Mouse (Mus musculus): ENCODE data around the gene Atp5b.
"Not testable (repeated sequence)": the region's sequence is repeated elsewhere in the genome, so short reads cannot be mapped to it uniquely, and the experiment has no call there.

Atp5b gene

GRCm38 (mm10) chr10:128082880-128083421 is at the start of gene Atp5b:
TSS of gene Atp5b (plus strand) at chr10:128083273.
- peak; percentile 100 for DNase-seq (ENCODE audit: low spot score)

- DNase-seq (ENCODE audit: low spot score), result peak; percentile 67
Observed at GRCm38 (mm10) chr10:128036746-128037425, 46.2 kb upstream of the Atp5b start.

GRCm38 (mm10) chr10:128037921-128038320 is 45.2 kb upstream of the Atp5b start:
- no peak for DNase-seq (ENCODE audit: low spot score)

- DNase-seq (ENCODE audit: low spot score), result no peak
Observed at GRCm38 (mm10) chr10:128039167-128039566, 43.9 kb upstream of the Atp5b start.

- DNase-seq (ENCODE audit: low spot score), result no peak
Observed at GRCm38 (mm10) chr10:128039858-128040257, 43.2 kb upstream of the Atp5b start.

GRCm38 (mm10) chr10:128040293-128040692 is 42.8 kb upstream of the Atp5b start:
- DNase-seq (ENCODE audit: low spot score), result no peak

GRCm38 (mm10) chr10:128041636-128042035 is 41.4 kb upstream of the Atp5b start:
- DNase-seq (ENCODE audit: low spot score), result no peak

GRCm38 (mm10) chr10:128042466-128042865 is 40.6 kb upstream of the Atp5b start:
- DNase-seq (ENCODE audit: low spot score), result no peak

- DNase-seq (ENCODE audit: low spot score), result no peak
Observed at GRCm38 (mm10) chr10:128043041-128043835, 39.8 kb upstream of the Atp5b start.

- DNase-seq (ENCODE audit: low spot score), result no peak
Observed at GRCm38 (mm10) chr10:128048157-128048556, 34.9 kb upstream of the Atp5b start.

GRCm38 (mm10) chr10:128049741-128050140 is 33.3 kb upstream of the Atp5b start:
- no peak for DNase-seq (ENCODE audit: low spot score)

- no peak for DNase-seq (ENCODE audit: low spot score)
Observed at GRCm38 (mm10) chr10:128050355-128050754, 32.7 kb upstream of the Atp5b start.

- DNase-seq (ENCODE audit: low spot score), result no peak
Observed at GRCm38 (mm10) chr10:128051589-128051988, 31.5 kb upstream of the Atp5b start.

- DNase-seq (ENCODE audit: low spot score), result not testable (repeated sequence)
Observed at GRCm38 (mm10) chr10:128052136-128052535, 30.9 kb upstream of the Atp5b start.

- no peak for DNase-seq (ENCODE audit: low spot score)
Observed at GRCm38 (mm10) chr10:128053001-128053400, 30.1 kb upstream of the Atp5b start.

GRCm38 (mm10) chr10:128058184-128058583 is 24.9 kb upstream of the Atp5b start:
- no peak for DNase-seq (ENCODE audit: low spot score)

- peak; percentile 99 for DNase-seq (ENCODE audit: low spot score)
Observed at GRCm38 (mm10) chr10:128058601-128059151, 24.4 kb upstream of the Atp5b start, which contains the start of gene Ptges3. TSS of gene Ptges3 (plus strand) at chr10:128058954.

- peak; percentile 71 for DNase-seq (ENCODE audit: low spot score)
Observed at GRCm38 (mm10) chr10:128059207-128059981, 23.7 kb upstream of the Atp5b start.

GRCm38 (mm10) chr10:128061109-128061508 is 22.0 kb upstream of the Atp5b start:
- no peak for DNase-seq (ENCODE audit: low spot score)

- DNase-seq (ENCODE audit: low spot score), result no peak
Observed at GRCm38 (mm10) chr10:128062221-128062989, 20.7 kb upstream of the Atp5b start.

- DNase-seq (ENCODE audit: low spot score), result no peak
Observed at GRCm38 (mm10) chr10:128066072-128066471, 17.0 kb upstream of the Atp5b start.

All from embryo, embryonic 10.5 days (tissue).